Mouse (Mus musculus) v-Abl transformed pro-B cells (cell line): ENCODE results near the gene Gm3336.

ENCODE experiments used
- in situ Hi-C, 2 experiments: fragments of 400-800 bp; cut with MboI; formaldehyde crosslinking; loops; one replicate each; pipeline ENCODE4 v1.15.1; 2025; ENCODE audit not compliant: unreplicated experiment in 2 of 2

Gene Gm3336

GRCm38 (mm10) chr8:70757523-70758307 is 39.4 kb downstream of the Gm3336 start:
- in situ Hi-C loops, result loop anchor here in 1 of 2 experiments (5.0 kb wide), 1 partner anchor 35 kb away; the partner anchor contains the start of gene Pde4c

- in situ Hi-C loops, result loop anchor here in 1 of 2 experiments (5.0 kb wide), 1 partner anchor 36 kb away; the partner anchor contains the start of gene Pde4c
Observed at GRCm38 (mm10) chr8:70758308-70758615, 39.9 kb downstream of the Gm3336 start.

GRCm38 (mm10) chr8:70758616-70759561 is 40.5 kb downstream of the Gm3336 start:
- in situ Hi-C loops, result loop anchor here in 1 of 2 experiments (5.0 kb wide), 1 partner anchor 37 kb away; the partner anchor contains the start of gene Pde4c

- in situ Hi-C loops, result no loop called here
Observed at GRCm38 (mm10) chr8:70760350-70760749, 42.0 kb downstream of the Gm3336 start.

GRCm38 (mm10) chr8:70760775-70761406 is 42.5 kb downstream of the Gm3336 start, which contains the start of gene Mpv17l2:
TSS of gene Mpv17l2 (minus strand) at chr8:70760946.
- in situ Hi-C loops, result no loop called here

GRCm38 (mm10) chr8:70762118-70762517 is 43.8 kb downstream of the Gm3336 start:
- in situ Hi-C loops, result no loop called here

GRCm38 (mm10) chr8:70763354-70763753 is 45.0 kb downstream of the Gm3336 start:
- in situ Hi-C loops, result no loop called here

- in situ Hi-C loops, result no loop called here
Observed at GRCm38 (mm10) chr8:70764026-70764425, 45.7 kb downstream of the Gm3336 start.

GRCm38 (mm10) chr8:70764676-70765075 is 46.3 kb downstream of the Gm3336 start:
- in situ Hi-C loops, result loop anchor here (5.0 kb wide), 2 partner anchors 38 to 78 kb away; no protein-coding TSS in a partner anchor

GRCm38 (mm10) chr8:70765329-70765728 is 47.0 kb downstream of the Gm3336 start:
- in situ Hi-C loops, result loop anchor here (5.0 kb wide), 2 partner anchors 37 to 77 kb away; no protein-coding TSS in a partner anchor

- in situ Hi-C loops, result loop anchor here (5.0 kb wide), 2 partner anchors 36 to 76 kb away; no protein-coding TSS in a partner anchor
Observed at GRCm38 (mm10) chr8:70765838-70766570, 47.7 kb downstream of the Gm3336 start.

- in situ Hi-C loops, result loop anchor here (5.0 kb wide), 2 partner anchors 35 to 75 kb away; no protein-coding TSS in a partner anchor
Observed at GRCm38 (mm10) chr8:70766571-70767440, 48.5 kb downstream of the Gm3336 start.

- in situ Hi-C loops, result loop anchor here (5.0 kb wide), 2 partner anchors 35 to 75 kb away; no protein-coding TSS in a partner anchor
Observed at GRCm38 (mm10) chr8:70767503-70767902, 49.2 kb downstream of the Gm3336 start.

GRCm38 (mm10) chr8:70768231-70768776 is 50.0 kb downstream of the Gm3336 start:
- in situ Hi-C loops, result loop anchor here (5.0 kb wide), 2 partner anchors 34 to 74 kb away; no protein-coding TSS in a partner anchor

GRCm38 (mm10) chr8:70768956-70769355 is 50.6 kb downstream of the Gm3336 start:
- in situ Hi-C loops, result loop anchor here (5.0 kb wide), 2 partner anchors 33 to 73 kb away; no protein-coding TSS in a partner anchor

GRCm38 (mm10) chr8:70769359-70769758 is 51.0 kb downstream of the Gm3336 start:
- in situ Hi-C loops, result loop anchor here (5.0 kb wide), 2 partner anchors 33 to 73 kb away; no protein-coding TSS in a partner anchor

- in situ Hi-C loops, result loop anchor here (5.0 kb wide), 2 partner anchors 32 to 72 kb away; no protein-coding TSS in a partner anchor
Observed at GRCm38 (mm10) chr8:70769858-70770257, 51.5 kb downstream of the Gm3336 start.

GRCm38 (mm10) chr8:70770748-70771147 is 52.4 kb downstream of the Gm3336 start:
- in situ Hi-C loops, result no loop called here
